Mouse (Mus musculus) G1E (cell line): ENCODE data around the gene Prkag3.

ENCODE experiments used
- CTCF ChIP-seq: IDR thresholded peaks from 2 replicates; pipeline ENCODE4 v1.5.1; 2012; ENCODE audit warnings: low read depth, low read length, inconsistent platforms, mixed read lengths
- GATA1 ChIP-seq: IDR thresholded peaks from 2 replicates; pipeline ENCODE4 v1.6.1; 2012; ENCODE audit warnings: borderline replicate concordance, low read length, inconsistent platforms, mixed read lengths
- GATA2 ChIP-seq: IDR thresholded peaks from 2 replicates; pipeline ENCODE4 v1.6.1; 2012; ENCODE audit warnings: low read depth, low read length, inconsistent platforms, borderline replicate concordance
- POLR2AphosphoS5 ChIP-seq: IDR thresholded peaks from 2 replicates; pipeline ENCODE4 v1.6.1; 2012; ENCODE audit warnings: low read depth, low read length, inconsistent platforms; ENCODE audit not compliant: insufficient replicate concordance
- TAL1 ChIP-seq: conservative IDR thresholded peaks from 2 replicates; pipeline ENCODE4 v1.6.1; 2012; ENCODE audit warnings: low read depth, low read length, inconsistent platforms, mixed read lengths

GRCm38 (mm10) chr1:74723748-74724147 is 25.3 kb downstream of the Prkag3 start:
- TF ChIP-seq GATA1 = no peak
- TF ChIP-seq CTCF = peak; percentile 41; the same call in 1 of the 2 replicates
- TF ChIP-seq TAL1 = no peak
- no peak for TF ChIP-seq POLR2AphosphoS5
- TF ChIP-seq GATA2 = no peak
